Mouse (Mus musculus): ENCODE results near the gene Apol10a.
"Not testable (repeated sequence)": the region's sequence is repeated elsewhere in the genome, so short reads cannot be mapped to it uniquely, and the experiment has no call there.

Apol10a gene

GRCm38 (mm10) chr15:77476693-77477092 lies at the start of gene Apol10a:
TSS of gene Apol10a (plus strand) at chr15:77477047.
- DNase-seq (ENCODE audit: low read depth, low spot score): not testable (repeated sequence)

DNA sequence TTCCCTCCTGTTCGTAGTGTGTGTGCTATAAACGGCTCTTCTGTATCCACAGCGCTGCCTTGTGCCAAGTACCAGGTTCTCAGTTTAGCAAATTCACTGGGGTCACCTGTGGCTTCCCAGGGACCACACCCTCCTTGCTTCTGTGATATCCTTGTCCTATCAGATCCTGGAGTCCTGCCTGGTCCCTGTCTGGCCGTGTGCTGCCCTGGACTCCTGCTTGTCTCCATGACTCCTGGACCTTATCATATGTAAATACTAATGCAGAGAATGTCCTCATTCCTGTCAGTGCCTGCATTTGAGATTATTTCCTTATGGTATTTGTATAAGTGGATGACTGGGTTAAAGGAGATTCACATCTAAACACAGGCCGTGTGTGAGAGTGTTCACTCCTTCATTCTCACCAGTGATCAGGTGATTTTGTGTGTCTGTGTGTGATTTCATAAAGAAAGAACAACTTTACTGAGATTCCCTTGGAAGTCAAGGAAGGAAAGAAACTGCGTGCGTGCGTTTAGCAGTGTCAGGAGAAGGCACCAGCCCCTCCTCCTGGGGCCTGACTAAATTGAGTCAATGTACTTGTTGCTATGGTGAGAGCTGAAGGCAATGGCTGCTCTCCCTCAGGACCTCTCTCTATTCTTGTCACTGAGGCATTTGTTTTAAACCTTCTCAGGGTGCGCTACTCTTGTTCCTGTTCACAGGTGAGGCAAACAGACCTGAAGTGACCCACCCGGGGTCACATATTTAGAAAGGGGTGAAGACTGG lies 48.0 kb upstream of the Apol10a start:
- not testable (repeated sequence) for DNase-seq (ENCODE audit: low read depth, low spot score)

DNA sequence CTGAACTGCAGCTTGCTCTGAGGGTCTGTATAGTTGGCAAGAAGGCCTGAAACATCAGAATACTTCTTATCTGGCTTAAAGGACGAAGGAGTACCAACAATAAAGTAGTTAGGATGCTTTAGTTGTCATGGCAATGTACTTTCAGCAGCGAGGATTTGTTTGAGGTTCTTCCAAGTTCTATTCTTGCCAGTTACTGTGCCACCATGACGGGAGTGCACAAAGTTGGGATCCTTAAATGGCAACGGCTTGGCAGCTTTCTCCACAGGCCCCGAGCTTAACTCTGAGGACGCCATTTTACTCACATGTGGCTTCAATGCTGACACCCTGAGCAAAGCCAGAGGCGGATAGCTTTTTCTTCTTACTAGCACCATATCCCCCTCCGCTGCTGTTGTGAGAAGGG lies 32.1 kb upstream of the Apol10a start:
- DNase-seq (ENCODE audit: low read depth, low spot score): not testable (repeated sequence)

DNA sequence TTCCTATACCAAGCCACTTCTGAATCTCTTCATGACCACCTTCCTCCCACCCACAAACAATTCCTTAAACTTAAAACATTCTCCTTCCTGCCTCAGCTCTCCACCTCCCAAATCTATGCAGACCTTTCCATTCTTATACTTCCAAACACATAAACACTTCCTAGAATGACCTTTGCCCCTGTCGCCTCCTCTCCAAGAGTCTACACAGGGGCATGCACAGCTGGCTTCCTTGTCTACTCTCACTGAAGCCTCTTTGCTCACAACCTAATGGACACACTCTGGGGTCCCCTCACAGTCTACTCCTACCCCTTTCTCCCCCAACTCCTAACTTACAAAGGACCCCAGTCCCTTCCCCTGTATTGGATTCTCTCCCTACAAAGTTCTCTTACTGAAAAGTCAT lies 31.2 kb upstream of the Apol10a start:
- not testable (repeated sequence) for DNase-seq (ENCODE audit: low read depth, low spot score)

- DNase-seq (ENCODE audit: low read depth, low spot score): not testable (repeated sequence)
Observed at GRCm38 (mm10) chr15:77447392-77447791, 29.5 kb upstream of the Apol10a start, which contains the start of gene Apol7b. TSS of gene Apol7b (minus strand) at chr15:77447492.

GRCm38 (mm10) chr15:77449927-77450326 lies 26.9 kb upstream of the Apol10a start:
- DNase-seq (ENCODE audit: low read depth, low spot score): not testable (repeated sequence)

GRCm38 (mm10) chr15:77474699-77475390 lies 2.0 kb upstream of the Apol10a start:
- not testable (repeated sequence) for DNase-seq (ENCODE audit: low read depth, low spot score)

- DNase-seq (ENCODE audit: low read depth, low spot score): no peak
Observed at GRCm38 (mm10) chr15:77482140-77482794, 5.4 kb downstream of the Apol10a start.

GRCm38 (mm10) chr15:77493181-77493580 lies 16.3 kb downstream of the Apol10a start:
- not testable (repeated sequence) for DNase-seq (ENCODE audit: low read depth, low spot score)

DNA sequence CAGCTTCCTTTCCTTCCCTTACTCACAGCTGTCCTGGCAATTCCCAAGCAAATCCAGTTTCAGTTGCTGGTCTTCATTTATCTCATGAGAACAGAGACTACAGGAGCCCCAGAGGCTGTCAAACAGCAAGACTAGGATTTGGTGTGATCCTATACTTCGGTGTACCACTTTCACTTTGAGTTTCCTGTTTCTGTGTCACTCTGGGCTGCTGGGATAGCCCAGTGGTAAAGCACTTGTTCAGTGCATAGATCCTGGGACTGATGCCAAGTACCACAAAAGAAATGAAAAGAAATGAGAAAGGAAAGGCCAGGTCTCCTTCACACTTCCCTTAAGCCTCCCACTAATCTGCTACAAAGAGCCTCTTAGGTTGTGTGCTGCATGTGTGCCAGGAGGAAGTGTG lies 17.8 kb downstream of the Apol10a start:
- not testable (repeated sequence) for DNase-seq (ENCODE audit: low read depth, low spot score)

DNA sequence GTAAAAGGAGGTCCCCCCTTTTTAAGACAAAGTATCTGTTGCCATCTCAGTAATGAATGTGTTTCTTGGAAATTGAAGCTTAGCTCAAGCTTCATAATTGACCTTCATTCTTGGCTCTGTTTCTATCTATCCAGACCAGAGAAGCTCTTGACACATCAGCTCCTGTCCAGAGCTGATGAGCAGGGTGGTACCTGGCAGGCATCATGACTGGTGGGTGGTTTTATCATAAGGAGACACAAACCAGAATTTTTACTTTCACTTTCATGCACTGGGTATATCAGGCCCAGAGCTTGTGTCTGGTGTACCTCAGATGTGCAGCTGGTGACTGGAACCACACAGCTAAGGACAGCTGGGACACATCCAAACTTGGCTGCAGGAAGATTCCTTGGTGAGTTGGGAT lies 31.1 kb downstream of the Apol10a start, which contains the start of gene Apol11a:
Gene Apol11a (plus strand): TSS at position 306 of the 400 bp plus-strand sequence.
- not testable (repeated sequence) for DNase-seq (ENCODE audit: low read depth, low spot score)

DNA sequence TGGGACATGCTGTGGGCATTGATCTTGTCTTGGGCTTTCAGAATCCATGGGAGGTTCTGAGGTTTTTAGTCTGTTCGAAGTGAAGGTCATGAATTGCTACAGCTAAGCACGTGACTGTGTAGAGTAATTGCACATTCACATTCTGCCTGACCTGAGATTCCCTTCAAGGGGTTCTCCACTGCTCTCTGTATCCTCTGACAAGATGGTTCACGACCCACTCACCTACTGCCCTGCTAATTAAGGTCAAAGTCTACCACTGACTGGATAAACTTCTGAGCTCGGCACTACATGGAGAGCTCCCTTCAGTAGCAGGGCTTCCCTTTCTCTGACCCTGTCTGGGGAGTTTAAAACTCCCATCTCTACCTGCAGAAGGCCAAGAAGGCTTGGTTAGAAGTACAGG lies 43.7 kb downstream of the Apol10a start:
- not testable (repeated sequence) for DNase-seq (ENCODE audit: low read depth, low spot score)

- not testable (repeated sequence) for DNase-seq (ENCODE audit: low read depth, low spot score)
Observed at GRCm38 (mm10) chr15:77523186-77523843, 46.5 kb downstream of the Apol10a start.

DNA sequence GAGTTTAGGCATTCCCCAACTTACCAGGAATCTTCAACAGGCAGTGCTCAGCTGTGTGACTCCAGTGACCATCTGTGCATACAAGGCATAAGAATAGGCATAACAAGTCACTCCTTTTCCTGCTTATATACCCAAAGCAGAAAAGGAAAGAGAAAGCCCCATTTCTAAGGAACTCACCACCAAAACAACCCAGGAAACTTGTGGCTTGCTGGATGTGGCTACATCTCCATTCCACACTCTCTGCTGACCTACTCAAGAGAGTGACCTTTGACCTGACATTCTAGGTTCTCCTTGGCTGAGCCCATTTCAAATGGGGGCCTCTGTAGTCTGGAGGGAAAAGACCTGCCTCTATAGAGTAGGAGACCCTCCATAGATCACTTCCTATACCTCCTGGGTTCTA lies 56.4 kb downstream of the Apol10a start, which contains the start of gene Apol7c:
Gene Apol7c (minus strand): TSS at position 101 of the 400 bp plus-strand sequence.
- DNase-seq (ENCODE audit: low read depth, low spot score): no peak

DNA sequence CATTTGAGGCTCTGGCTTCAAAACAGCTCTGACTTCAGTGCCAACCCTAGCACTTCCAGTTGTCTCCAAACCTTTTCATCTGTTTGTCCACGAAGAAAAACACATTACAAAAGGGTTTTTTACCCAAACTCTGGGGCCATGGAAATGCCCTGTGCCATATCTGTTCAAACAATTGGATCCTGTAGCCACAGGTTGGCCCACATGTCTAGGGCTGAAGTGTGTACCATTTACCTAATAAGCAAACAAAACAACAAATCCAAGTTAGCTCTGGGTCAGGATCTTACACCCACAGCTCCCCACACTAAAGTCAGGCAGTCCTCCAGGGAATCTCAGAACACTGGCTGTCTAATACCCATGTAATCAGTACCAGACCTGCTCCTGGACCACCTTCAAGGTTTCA lies 62.4 kb downstream of the Apol10a start:
- not testable (repeated sequence) for DNase-seq (ENCODE audit: low read depth, low spot score)
